Mouse (Mus musculus) telencephalon, adult 2 months (tissue): ENCODE results near the gene Gm17482.
A peak's percentile ranks its signal among the peaks of the same experiment; 100 is the strongest.

Source experiments
- DNase-seq: peaks from one replicate; pipeline ENCODE4 v3.0.0-alpha.2; 2011; ENCODE audit warnings: low read depth, low spot score

The Gm17482 gene

GRCm38 (mm10) chr6:115245500-115246058, 18.4 kb downstream of the Gm17482 start:
- no peak for DNase-seq

- DNase-seq: no peak
Measured at GRCm38 (mm10) chr6:115251531-115251985, 24.4 kb downstream of the Gm17482 start.

GRCm38 (mm10) chr6:115252099-115252873, 25.1 kb downstream of the Gm17482 start, which contains the start of gene Timp4:
Gene Timp4, minus strand, starts transcription at chr6:115252205.
- no peak for DNase-seq

- DNase-seq: no peak
Measured at GRCm38 (mm10) chr6:115255171-115255570, 28.0 kb downstream of the Gm17482 start.

GRCm38 (mm10) chr6:115260507-115260906, 33.4 kb downstream of the Gm17482 start:
- DNase-seq: no peak

GRCm38 (mm10) chr6:115266791-115267190, 39.6 kb downstream of the Gm17482 start:
- DNase-seq: no peak

GRCm38 (mm10) chr6:115267916-115268315, 40.8 kb downstream of the Gm17482 start:
- no peak for DNase-seq

GRCm38 (mm10) chr6:115268551-115269385, 41.6 kb downstream of the Gm17482 start:
- DNase-seq: no peak

- DNase-seq: no peak
Measured at GRCm38 (mm10) chr6:115269561-115269960, 42.4 kb downstream of the Gm17482 start.

- no peak for DNase-seq
Measured at GRCm38 (mm10) chr6:115270085-115270484, 42.9 kb downstream of the Gm17482 start.

- DNase-seq: no peak
Measured at GRCm38 (mm10) chr6:115271326-115271725, 44.2 kb downstream of the Gm17482 start.

GRCm38 (mm10) chr6:115271866-115272271, 44.7 kb downstream of the Gm17482 start:
- DNase-seq: no peak

GRCm38 (mm10) chr6:115273346-115273745, 46.2 kb downstream of the Gm17482 start:
- DNase-seq: no peak

GRCm38 (mm10) chr6:115274705-115275104, 47.6 kb downstream of the Gm17482 start:
- DNase-seq: no peak

GRCm38 (mm10) chr6:115275116-115275815, 48.1 kb downstream of the Gm17482 start:
- no peak for DNase-seq

GRCm38 (mm10) chr6:115278086-115278485, 50.9 kb downstream of the Gm17482 start:
- DNase-seq: no peak

- DNase-seq: no peak
Measured at GRCm38 (mm10) chr6:115279639-115280038, 52.5 kb downstream of the Gm17482 start.

- DNase-seq: no peak
Measured at GRCm38 (mm10) chr6:115284153-115284552, 57.0 kb downstream of the Gm17482 start.

GRCm38 (mm10) chr6:115286441-115286840, 59.3 kb downstream of the Gm17482 start:
- peak; percentile 92 for DNase-seq

GRCm38 (mm10) chr6:115288223-115288622, 61.1 kb downstream of the Gm17482 start:
- no peak for DNase-seq

GRCm38 (mm10) chr6:115290561-115290960, 63.4 kb downstream of the Gm17482 start:
- DNase-seq: no peak

- no peak for DNase-seq
Measured at GRCm38 (mm10) chr6:115291068-115291467, 63.9 kb downstream of the Gm17482 start.
